Mouse (Mus musculus): ENCODE data around the gene Smim14.

The Smim14 gene

GRCm38 (mm10) chr5:65401251-65401994 lies 135.6 kb downstream of the Smim14 start:
- 12% methylated on average over 2 of the region's 2 CpGs for WGBS

Measured in cerebral cortex, adult 2 months (tissue).